Mouse (Mus musculus) left cerebral cortex, postnatal 36 days (tissue): ENCODE measurements at regions not wholly inside any gene's neighbourhood (a gene's known extent, or its start where the extent isn't known, plus 50 kb on each side); places are given as distances from the start of the nearest gene placed in this dataset.

ENCODE experiments used
- DNase-seq, 2 experiments: peaks; one replicate each; pipeline ENCODE4 v3.0.0; 2021 to 2022; ENCODE audit warnings: low spot score in 2 of 2, mixed read lengths in 1 of 2
- intact Hi-C: fragments of 180-260 bp; cut with DNase I; formaldehyde crosslinking; loops from one replicate; pipeline ENCODE4 v1.15.1; 2025

- intact Hi-C loops: loop anchor here (10.0 kb wide), 2 partner anchors 109 to 199 kb away; partner anchors contain the start of gene Tmtc1
- peak; percentile 32 for DNase-seq
Measured at GRCm38 (mm10) chr6:148553616-148554015, 109.4 kb upstream of the Tmtc1 start.

DNA sequence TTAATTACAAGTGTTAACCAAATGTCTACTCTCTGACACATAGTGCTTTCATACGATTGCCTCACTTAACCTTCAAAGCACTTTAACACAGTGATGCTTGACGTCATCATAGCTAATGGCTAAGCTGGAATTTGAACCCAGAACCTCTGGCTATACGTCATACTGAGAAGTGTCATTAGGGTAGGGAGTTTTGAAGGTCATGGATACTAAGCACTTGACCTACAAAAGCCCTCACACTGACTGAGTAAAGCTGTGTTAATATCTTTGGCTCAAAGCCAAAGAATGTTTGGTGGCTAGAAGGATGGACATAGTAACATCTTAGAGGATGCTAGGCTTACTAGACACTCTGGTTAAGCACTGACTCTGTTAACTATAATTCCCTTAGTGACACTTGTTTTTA, 106.9 kb upstream of the Tmtc1 start:
- intact Hi-C loops: loop anchor here (10.0 kb wide), 2 partner anchors 106 to 196 kb away; partner anchors contain the start of gene Tmtc1
- DNase-seq: no peak

DNA sequence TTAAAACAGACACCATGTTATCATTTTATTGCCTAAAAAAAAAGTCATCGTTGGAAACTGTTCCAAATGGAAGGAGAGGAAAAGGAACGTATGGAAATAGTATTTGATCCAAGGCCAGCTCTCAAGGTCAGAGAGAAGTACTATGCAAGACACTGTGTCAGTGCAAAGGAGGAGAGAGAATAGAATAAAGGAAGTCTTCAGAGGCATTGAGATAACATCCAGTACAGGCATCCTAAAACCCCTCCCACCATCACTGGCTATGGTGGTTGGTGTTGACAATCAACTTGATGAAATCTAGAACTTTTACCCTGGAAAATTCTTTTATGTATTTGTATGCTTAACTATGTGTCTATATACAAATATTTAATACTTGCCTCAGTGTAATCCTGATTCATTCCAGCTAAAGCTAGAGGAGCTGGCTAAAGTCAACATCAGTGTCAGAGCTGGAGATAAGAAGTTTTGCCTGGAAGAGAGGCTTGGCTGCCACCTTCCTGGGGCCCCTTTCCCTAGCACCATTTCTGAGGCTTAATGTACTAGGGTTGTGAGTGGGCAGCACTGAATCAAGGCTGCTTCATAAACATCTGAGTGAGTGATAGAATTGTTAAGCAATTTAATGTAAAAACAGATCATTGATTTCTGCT, 104.1 kb upstream of the Tmtc1 start:
- no peak for DNase-seq
- intact Hi-C loops: no loop called here

DNA sequence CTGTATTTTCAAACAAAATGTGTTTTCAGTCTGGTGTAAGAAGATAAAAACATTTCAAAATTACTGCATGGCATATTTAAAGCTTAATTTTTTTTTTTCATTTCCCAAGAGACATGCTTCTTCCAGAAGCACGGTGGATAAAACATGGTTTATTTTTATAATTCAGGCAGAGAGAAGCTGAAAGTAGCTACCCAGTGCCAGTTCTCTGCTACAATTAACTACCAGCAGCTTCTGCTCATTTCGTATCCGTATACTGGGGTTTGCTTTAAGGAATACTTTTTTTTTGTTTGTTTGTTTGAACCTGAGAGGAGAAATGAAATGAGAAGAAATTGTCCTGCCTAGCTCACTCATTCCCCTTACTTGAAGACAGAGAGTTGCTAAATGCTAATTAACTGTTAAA, 98.9 kb upstream of the Tmtc1 start:
- DNase-seq: no peak

DNA sequence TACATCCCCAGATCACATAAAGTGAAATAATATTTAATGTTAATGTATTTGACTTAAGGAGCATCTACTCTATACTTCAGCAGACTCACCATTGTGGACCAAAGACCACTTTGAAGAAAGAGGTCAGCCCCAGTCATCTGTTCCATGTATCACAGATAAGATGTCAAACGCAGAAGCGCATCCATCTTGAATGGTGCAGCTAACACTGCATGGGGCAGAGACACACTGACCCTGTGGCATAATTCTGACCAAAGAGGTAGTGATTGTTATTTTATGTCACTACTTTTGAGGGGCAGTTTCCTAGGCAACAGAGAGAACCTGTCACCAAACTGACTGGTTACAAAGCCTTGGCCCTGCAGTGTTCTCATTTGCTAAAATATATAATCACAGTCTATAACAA, 97.8 kb upstream of the Tmtc1 start:
- DNase-seq: no peak
- intact Hi-C loops: no loop called here

More for the DNA sequence above, 98.9 kb upstream of the Tmtc1 start:
- intact Hi-C loops: no loop called here

GRCm38 (mm10) chr6:148539207-148539960, 95.2 kb upstream of the Tmtc1 start:
- DNase-seq: no peak
- intact Hi-C loops: no loop called here

- DNase-seq: no peak
Measured at GRCm38 (mm10) chr6:148534364-148534763, 90.2 kb upstream of the Tmtc1 start.

GRCm38 (mm10) chr6:148531068-148531467, 86.9 kb upstream of the Tmtc1 start:
- no peak for DNase-seq
- intact Hi-C loops: no loop called here

More at GRCm38 (mm10) chr6:148534364-148534763, 90.2 kb upstream of the Tmtc1 start:
- intact Hi-C loops: no loop called here

- DNase-seq: no peak
- intact Hi-C loops: no loop called here
Measured at GRCm38 (mm10) chr6:148528611-148529010, 84.4 kb upstream of the Tmtc1 start.

GRCm38 (mm10) chr6:148522893-148523292, 78.7 kb upstream of the Tmtc1 start:
- intact Hi-C loops: no loop called here
- no peak for DNase-seq

DNA sequence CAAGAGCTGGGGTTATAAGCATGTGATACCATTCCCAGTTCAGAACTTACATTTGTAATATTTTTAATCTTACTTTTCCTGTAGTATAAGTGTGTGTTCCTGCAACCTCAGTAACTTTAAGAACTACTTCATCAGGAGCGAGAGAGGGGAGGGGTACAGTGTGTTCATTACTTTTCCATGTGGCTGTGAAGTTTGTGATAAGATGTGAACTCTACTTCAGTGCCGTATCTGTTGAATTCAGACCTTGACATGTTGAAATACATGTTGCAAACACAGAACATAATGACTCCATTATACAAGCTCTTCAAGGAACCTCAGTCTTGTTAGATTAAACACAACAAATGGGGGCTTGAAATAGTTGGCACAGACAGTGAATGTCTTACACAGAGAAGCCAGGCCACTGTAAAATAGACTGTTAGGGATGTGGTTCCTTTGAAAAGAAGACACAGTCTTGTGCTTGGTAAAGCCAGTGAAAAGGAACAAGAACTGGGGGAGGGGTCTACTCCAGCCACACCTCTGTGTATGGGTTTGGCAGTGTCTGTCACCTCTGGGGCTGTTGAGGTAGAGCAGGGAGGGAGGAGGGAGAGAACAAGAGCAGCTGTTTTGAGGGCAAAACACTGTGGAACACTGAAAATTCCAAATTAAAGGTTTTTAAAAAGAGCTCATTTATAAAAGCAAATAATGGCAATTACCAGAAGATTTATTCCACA, 73.5 kb upstream of the Tmtc1 start:
- DNase-seq: no peak
- intact Hi-C loops: no loop called here

GRCm38 (mm10) chr6:148516654-148517053, 72.5 kb upstream of the Tmtc1 start:
- no peak for DNase-seq
- intact Hi-C loops: no loop called here

- DNase-seq: no peak
- intact Hi-C loops: no loop called here
Measured at GRCm38 (mm10) chr6:148515105-148515504, 70.9 kb upstream of the Tmtc1 start.

DNA sequence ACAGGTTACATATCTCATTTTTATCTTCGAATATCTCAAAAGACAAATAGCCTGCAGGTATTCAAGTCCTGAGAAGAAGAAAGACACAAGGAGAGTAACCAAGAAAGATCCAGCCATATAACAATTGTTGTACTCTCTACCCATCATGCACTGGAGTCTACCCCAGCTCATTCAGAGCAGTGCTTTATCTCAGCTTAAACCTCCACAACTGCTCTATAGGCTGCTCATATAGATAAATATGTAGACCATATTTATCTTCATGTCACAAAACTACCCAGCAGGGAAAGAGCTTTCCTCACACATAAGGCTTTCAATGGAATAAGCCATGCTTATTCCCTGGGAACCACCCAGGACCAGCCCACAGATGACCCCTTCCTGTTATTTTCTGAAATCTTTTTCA, 70.5 kb upstream of the Tmtc1 start:
- no peak for DNase-seq
- intact Hi-C loops: no loop called here

GRCm38 (mm10) chr6:148514124-148514523, 69.9 kb upstream of the Tmtc1 start:
- intact Hi-C loops: no loop called here
- peak in 1 of 2 experiments; percentile 11 for DNase-seq

- intact Hi-C loops: no loop called here
- no peak for DNase-seq
Measured at GRCm38 (mm10) chr6:148513134-148513533, 68.9 kb upstream of the Tmtc1 start.

DNA sequence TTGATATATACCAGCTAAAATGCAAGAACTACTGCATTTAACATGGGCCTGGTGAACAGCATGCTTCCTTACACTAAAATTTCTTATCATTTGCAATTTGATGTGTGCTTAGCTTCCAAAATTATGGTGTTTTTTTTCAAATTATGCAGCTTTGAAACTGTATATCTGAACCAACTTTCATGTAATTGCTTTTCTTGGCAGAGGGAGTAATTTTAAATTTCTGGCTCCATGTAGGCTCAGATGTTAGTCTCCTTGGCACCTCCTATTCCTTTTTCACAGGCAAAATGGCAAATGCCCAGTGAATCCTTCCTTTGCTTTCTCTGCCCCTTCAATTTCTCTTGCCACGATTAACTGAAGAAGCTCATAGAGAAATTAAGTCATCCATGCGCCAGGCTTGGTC, 61.1 kb upstream of the Tmtc1 start:
- intact Hi-C loops: no loop called here
- DNase-seq: no peak

DNA sequence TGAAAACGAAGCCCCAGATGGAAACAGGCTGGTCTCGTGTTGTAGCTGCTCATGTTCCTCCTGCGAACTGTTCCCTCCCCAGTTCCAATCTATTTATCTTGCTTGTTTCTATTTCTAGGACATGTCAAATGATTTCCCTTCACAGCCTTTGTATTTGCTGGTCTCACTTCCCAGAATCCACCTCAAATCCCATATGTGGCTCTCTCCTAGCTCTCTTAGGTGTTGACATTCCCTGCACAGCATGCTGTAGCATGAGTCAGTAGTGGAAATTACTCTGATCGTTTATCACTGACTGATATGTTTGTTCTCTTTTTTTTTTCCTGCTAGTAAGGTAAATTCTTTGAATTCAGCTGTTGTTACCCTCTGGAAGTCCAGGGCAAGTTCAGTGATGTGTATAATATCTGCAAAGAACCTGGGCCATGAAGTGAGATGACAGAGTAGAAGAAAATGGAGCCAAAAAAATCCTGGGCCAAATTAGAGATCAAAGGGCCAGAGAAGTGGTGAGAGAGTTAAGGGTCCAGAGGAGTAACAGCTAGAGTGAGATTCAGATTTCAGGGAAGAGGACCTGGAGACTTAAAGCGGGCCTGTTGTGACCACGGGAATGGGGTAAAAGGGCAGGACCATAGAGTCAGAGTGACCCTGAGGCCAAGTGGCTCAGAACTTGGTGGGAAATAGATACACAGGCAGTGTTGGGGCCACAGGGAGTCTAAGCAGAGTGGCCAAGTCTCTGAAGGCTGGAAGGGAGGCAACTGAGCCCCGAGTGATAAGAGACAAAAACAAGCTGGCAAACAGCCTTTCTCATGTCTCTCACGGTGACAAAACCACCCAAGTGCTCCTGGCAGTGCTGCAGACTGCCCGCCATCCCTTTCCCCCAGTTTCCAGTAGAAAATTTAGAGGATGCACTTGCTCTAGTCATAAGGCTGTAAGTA, 56.3 kb upstream of the Tmtc1 start:
- DNase-seq: no peak
- intact Hi-C loops: no loop called here
